Mouse (Mus musculus) right cerebral cortex, postnatal 10 days (tissue): ENCODE results near the gene Ksr2.

ENCODE experiments used
- DNase-seq, 2 experiments: peaks; one replicate each; pipeline ENCODE4 v3.0.0; 2021; ENCODE audit warnings: low spot score in 2 of 2

The Ksr2 gene

GRCm38 (mm10) chr5:117689840-117690239 is 276.0 kb downstream of the Ksr2 start:
- DNase-seq = no peak

- no peak for DNase-seq
These were observed 277.5 kb downstream of the Ksr2 start for GRCm38 (mm10) chr5:117691271-117691670.

GRCm38 (mm10) chr5:117693557-117693956 is 279.8 kb downstream of the Ksr2 start:
- no peak for DNase-seq

- DNase-seq = no peak
These were observed 280.8 kb downstream of the Ksr2 start for GRCm38 (mm10) chr5:117694632-117695031.

GRCm38 (mm10) chr5:117696366-117696765 is 282.6 kb downstream of the Ksr2 start:
- peak; percentile 43 to 54 for DNase-seq

GRCm38 (mm10) chr5:117697589-117697988 is 283.8 kb downstream of the Ksr2 start:
- no peak for DNase-seq

- DNase-seq = no peak
These were observed 290.6 kb downstream of the Ksr2 start for GRCm38 (mm10) chr5:117704371-117704770.

- no peak for DNase-seq
These were observed 292.8 kb downstream of the Ksr2 start for GRCm38 (mm10) chr5:117706633-117707032.

- DNase-seq = no peak
These were observed 295.5 kb downstream of the Ksr2 start for GRCm38 (mm10) chr5:117709306-117709705.

- peak in 1 of 2 experiments; percentile 41 for DNase-seq
These were observed 297.8 kb downstream of the Ksr2 start for GRCm38 (mm10) chr5:117711636-117712035.

- peak; percentile 46 to 70 for DNase-seq
These were observed 298.4 kb downstream of the Ksr2 start for GRCm38 (mm10) chr5:117712207-117712606.

- DNase-seq = no peak
These were observed 303.3 kb downstream of the Ksr2 start for GRCm38 (mm10) chr5:117717120-117717519.

- no peak for DNase-seq
These were observed 309.5 kb downstream of the Ksr2 start for GRCm38 (mm10) chr5:117723316-117723715.

- DNase-seq = no peak
These were observed 312.7 kb downstream of the Ksr2 start for GRCm38 (mm10) chr5:117726548-117726947.

- no peak for DNase-seq
These were observed 313.3 kb downstream of the Ksr2 start for GRCm38 (mm10) chr5:117727138-117727537.

GRCm38 (mm10) chr5:117731311-117731710 is 317.5 kb downstream of the Ksr2 start:
- DNase-seq = no peak

- DNase-seq = no peak
These were observed 330.9 kb downstream of the Ksr2 start for GRCm38 (mm10) chr5:117744654-117745178.

GRCm38 (mm10) chr5:117749353-117749752 is 335.6 kb downstream of the Ksr2 start:
- DNase-seq = no peak

- DNase-seq = no peak
These were observed 344.1 kb downstream of the Ksr2 start for GRCm38 (mm10) chr5:117757696-117758482.

- no peak for DNase-seq
These were observed 347.5 kb downstream of the Ksr2 start for GRCm38 (mm10) chr5:117761181-117761832.

GRCm38 (mm10) chr5:117764496-117764895 is 350.7 kb downstream of the Ksr2 start:
- DNase-seq = no peak

GRCm38 (mm10) chr5:117779175-117779574 is 365.4 kb downstream of the Ksr2 start:
- DNase-seq = no peak

- no peak for DNase-seq
These were observed 366.9 kb downstream of the Ksr2 start, which contains the start of gene Nos1 for GRCm38 (mm10) chr5:117780681-117781080. Nos1 (plus strand) TSS chr5:117781032.
